Mouse (Mus musculus) olfactory bulb, adult 2 months (tissue): Measurements from ENCODE around the gene Ccl12.

Experiments
- CTCF ChIP-seq: fragments of 200-500 bp; IDR thresholded peaks from 2 replicates; pipeline ENCODE4 v1.5.1; 2012; ENCODE audit warnings: low read depth, mild to moderate bottlenecking, low read length, moderate library complexity; ENCODE audit not compliant: insufficient read depth
- POLR2A ChIP-seq: fragments of 200-500 bp; IDR thresholded peaks from 2 replicates; pipeline ENCODE4 v1.6.1; 2012; ENCODE audit warnings: mild to moderate bottlenecking, low read depth, low read length, moderate library complexity; ENCODE audit not compliant: insufficient read depth

DNA sequence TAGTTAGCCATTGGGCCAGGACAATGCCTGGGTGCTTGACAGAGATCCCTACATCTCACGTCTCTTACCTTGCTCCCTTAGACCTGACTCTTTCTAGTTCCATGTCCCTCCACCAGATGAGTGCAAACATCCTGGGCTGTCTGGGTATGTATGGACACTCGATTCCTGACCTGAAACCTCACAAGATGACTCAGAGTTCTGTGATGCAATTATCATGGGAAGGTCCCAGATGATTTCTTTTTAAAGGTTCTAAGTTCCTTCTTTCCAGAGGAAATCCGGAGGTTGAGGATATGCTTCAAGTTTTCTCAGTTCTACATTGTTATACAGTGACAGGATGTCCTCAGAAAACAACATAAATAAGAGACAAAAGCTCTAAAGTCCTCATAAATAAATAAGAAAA lies 20.8 kb upstream of the Ccl12 start:
- TF ChIP-seq CTCF (no peak), POLR2A (no peak)
